Mouse (Mus musculus) testis, postnatal 14 days (tissue): Measurements from ENCODE around the gene Bpifc.

Experiments
- DNase-seq: peaks from one replicate; pipeline ENCODE4 v3.0.0; 2021; ENCODE audit warnings: low spot score

Bpifc gene

GRCm38 (mm10) chr10:86011172-86011571, 523 bp downstream of the Bpifc start:
- no peak for DNase-seq

DNA sequence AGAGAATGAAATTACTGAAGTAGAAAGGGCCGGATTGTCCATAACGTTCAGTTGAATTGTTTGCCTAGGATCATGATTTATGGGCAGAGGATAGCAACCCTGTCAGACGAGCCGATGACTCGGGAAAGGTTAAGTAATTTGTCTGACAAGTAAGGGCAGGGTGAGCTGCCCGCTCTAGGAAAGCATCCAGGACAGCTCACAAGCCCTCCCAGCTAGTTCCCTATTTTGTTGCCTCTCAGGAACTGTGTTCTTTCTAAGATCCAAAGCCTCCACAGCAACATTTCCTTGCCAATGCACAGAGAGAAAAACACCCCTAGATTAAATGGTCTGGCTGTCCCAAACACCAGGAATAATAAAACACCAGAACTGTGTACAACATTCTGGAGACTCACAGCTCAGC, 1.1 kb downstream of the Bpifc start:
- no peak for DNase-seq

- DNase-seq = no peak
These were observed 2.0 kb downstream of the Bpifc start for GRCm38 (mm10) chr10:86009688-86010087.

DNA sequence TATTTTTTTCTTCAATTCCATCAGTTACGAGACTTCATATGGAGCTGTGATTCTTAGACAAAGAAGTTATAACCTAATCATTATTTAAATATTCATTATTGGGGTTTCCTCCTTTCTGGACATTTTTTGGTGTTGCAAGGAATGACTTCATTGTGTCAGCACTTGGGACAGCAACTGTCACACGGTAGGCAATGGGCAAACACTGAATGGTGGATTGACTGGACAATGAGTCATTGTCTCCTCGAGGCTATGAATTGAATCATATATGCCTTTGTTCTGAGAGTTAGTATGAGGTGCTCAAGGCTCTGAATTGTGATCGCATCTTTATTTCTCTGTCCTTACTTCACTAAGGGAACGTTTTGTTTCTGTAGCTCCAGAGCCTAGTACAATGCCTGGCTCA, 5.2 kb downstream of the Bpifc start:
- DNase-seq = no peak

- no peak for DNase-seq
These were observed 11.2 kb downstream of the Bpifc start for GRCm38 (mm10) chr10:86000447-86000846.

DNA sequence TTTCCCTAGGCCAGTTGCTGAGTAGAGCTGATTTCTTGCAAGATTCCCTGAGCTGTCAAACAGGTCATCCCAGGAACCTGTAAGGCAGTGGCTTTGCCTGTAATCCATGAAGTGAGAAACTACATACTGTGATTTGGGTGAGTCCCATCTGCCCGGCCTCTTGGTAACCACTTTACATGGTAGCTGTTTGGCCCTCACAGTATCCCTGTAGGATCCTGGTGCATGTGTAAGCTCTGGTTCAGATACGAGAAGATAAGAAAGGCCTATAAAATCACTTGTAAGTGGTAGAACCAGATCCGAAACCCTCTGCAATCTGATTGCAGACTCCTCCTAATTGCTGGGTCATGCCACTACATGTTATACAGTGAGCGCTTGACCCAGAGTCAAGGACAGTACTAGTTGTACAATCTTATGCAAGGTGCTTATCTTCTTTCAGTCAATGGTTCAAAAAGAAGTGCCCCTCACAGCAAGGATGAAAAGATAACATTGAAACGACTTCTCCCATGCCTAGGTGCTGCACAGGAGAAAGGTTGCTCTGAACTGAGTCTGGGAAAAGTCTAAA, 17.1 kb downstream of the Bpifc start:
- no peak for DNase-seq

DNA sequence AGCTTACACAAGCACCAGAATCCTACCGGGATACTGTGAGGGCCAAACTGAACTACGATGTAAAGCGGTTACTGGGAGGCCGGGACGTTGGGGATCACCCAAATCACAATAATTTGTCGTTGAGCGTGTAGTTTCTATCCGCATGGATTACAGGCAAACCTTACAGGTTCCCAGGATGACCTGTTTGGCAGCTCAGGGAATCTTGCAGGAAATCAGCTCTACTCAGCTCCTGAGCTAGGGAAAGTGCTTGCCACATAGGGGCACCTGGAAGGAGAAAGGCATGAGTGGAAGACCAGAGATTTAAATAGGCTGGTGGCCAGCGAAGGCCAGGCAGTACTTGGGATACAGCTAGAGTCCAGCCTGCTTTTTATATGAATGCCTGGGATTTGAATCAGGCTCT, 17.9 kb downstream of the Bpifc start:
- no peak for DNase-seq

GRCm38 (mm10) chr10:85992412-85992811, 19.3 kb downstream of the Bpifc start:
- DNase-seq = no peak

GRCm38 (mm10) chr10:85989412-85990115, 22.1 kb downstream of the Bpifc start:
- no peak for DNase-seq

DNA sequence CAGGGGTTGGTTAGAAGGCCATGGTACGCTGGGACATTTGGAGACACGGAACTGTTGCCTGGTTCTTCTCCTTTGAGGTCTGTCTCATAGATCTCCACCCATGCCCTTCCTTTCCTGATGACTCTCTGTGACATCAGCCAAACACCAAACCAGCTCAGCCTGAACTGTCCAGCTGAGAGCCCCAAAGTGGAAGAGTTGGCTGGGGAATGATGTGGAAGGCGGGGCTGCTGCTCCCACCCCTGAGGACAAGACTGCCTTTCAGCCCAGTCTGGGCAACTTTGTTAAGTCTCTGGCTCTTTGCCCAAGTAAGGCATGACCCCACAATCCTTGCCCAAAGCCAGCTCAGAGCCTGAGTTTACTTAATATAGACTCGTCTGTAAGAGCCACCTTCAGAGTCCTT, 38.8 kb downstream of the Bpifc start:
- no peak for DNase-seq

GRCm38 (mm10) chr10:85971826-85972225, 39.9 kb downstream of the Bpifc start:
- no peak for DNase-seq

DNA sequence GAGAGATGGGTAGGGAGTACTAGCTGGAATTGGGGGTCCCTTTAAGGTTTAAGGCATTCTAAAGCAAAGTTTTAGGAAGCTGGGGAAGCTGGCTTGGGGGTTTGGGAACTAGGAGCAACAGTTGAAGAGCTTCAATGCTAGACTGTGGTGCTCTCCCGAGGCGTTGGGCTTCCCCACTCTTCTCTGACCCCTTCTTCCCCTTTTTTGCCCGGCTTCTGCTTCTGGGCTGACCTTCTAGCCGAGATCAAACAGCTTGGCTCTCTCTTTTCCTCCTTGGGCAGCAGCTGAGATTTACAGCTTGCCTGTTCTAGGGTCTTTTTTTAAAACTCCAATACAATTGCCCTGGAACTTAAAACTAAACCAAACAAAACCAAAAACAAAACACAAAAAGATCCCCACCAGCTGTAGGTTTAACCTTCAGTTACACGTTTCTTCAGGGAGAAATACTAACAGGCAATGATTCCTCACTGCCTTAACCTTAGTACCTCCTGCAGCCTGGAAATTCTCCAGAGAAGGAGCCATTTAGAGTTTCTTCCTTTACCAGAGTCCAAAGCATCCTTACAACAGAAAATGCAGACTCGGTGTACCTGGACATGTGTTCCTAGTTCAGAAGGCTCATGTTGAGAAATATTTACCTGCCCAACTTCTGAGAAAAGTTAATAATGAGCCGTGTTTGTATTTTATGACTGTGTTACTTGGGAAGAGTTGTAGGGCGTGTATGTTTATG, 41.6 kb downstream of the Bpifc start:
- no peak for DNase-seq

GRCm38 (mm10) chr10:85968731-85969130, 43.0 kb downstream of the Bpifc start:
- DNase-seq = no peak

DNA sequence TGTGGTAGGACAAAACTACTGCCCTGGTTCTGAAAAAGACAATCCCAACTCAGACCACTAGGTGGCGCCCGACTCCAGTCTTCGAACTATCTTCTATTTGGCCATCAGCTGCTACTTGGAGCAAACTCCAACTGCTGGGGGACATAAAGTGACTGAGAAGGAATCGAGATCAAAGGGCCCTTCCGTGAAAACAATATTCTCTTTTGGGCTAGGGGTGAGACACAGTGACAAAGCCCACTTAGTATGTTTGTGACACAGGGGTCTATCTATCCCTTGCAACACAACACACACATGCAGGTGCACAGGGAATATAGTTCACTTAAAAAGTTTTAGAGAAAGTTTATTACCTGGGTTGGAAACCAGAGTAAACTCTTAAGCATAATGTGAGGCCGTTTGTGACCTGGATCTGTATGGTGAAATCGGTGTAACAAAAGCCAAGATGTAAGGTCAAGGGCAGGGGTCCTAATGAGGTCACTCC, 43.5 kb downstream of the Bpifc start:
- DNase-seq = peak; percentile 68

GRCm38 (mm10) chr10:85967411-85968156, 44.1 kb downstream of the Bpifc start:
- DNase-seq = no peak

DNA sequence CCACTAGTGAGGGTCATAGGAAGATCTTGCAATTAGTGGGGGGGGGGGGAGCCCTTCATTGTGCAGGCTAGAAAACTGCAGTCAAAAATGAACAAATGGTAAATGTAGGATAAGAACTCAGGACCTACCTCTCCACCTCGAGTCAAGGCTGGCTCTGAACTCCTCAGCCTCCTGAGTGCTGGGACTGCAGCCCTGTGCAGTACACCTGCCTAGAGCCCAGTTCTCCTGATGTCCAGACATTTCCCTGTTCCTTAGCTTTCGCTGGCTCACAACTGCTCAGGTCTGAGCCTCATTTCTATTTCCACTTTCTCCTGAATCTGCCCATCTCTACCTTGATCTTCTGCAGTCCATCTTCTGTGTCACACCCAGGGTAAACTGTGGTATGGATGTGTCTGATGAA, 45.2 kb downstream of the Bpifc start:
- no peak for DNase-seq

DNA sequence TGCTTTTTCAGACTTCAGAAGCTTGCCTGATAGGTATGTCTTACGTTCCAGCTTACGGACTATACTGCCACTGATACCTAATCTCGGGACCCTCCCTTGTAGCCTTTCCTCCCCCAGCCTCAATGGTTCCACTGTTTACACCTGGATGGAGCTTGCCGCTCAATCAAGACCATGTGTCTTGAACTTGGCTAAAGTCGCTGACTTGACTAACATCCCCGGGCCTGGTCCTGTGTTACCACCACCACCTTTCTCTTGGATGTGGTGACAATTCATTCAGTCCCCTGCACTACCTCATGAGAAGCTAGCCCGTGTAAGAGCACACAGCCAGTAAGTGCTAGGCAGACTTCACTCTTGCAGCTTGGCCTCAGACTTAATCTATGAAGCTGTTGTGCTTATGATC, 47.4 kb downstream of the Bpifc start:
- no peak for DNase-seq

DNA sequence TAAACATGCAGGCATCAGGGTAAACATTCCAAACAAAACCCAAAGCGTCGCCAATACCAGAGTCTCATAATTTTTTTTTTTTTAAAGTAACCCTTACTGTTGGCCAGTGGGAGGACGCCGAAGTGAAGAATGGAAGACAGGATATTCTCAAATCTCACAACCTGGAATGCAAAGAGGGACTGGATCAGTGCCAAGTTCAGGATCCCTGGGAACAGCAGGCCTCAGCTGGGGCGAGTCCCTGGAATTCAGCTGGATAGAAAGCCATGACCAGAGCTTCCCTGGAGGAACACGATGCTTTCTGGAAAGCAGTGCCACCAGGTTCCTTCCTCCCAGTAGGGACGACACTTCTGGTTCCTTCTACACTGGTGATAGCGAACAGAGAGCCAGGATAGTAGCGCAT, 48.8 kb downstream of the Bpifc start:
- DNase-seq = peak; percentile 26

- peak; percentile 97 for DNase-seq
These were observed 54.2 kb downstream of the Bpifc start, which contains the start of gene Rtcb for GRCm38 (mm10) chr10:85957464-85957950. TSS of gene Rtcb (minus strand) at chr10:85957823.

- DNase-seq = no peak
These were observed 54.8 kb downstream of the Bpifc start for GRCm38 (mm10) chr10:85956871-85957419.

DNA sequence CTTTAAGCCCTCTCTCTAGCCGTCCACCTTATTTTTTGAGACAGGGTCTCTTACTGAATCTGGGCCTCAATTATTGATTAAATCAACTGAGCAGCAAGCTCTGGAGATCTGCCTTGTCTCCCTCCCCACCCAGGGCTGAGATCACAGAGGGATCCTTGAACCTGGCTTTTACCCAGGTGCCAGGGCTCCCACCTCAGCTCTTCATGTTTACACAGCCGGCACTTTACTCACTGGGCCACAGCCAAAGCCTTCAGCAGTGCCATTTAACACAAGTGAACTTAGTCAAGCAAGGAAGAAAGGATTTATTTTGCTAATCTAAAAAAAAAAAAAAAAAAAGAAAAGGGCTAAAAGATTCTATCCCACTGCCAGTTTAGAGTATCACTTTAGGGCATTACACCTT, 57.3 kb downstream of the Bpifc start:
- DNase-seq = no peak

DNA sequence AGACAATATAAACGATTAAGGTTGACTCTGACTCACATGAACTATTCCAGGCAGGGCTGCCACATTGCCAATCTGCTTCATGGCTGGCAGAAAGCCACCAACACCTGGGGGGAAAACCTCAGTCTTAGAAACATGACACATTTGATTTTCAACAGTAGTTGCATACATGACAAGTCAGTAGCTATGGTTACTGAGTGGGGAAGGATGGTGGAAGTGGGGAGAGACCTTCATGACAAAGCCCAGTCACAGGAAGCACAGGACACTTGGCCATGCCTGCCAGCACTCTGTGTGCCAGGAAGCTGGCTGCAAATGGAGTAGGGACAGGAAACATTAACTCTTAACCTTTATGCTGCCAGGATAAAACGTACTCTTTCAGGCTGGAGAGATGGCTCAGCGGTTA, 58.3 kb downstream of the Bpifc start:
- no peak for DNase-seq
